In the genomic region with DNA sequence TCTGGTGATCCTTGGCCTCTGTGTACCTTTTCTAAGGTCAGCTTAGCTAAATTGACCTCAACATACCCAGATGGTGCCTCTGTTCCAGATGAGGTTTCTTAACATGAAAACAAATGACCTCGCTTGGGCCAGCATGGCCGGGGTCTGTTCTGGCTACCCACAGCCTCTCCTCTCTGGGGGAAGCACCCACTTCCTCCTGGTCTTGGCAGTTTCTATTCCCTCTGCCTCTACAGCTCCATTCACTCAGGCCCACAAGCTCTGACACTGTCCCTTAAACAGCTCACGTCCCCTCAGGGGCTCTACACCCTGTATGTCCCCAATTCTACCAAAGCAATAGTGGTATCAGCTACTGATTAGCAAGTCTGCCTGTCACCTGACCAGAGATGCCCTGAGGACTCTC, we compare ENCODE assay signal across 20 mouse cellular contexts. TPM values are rescaled to one million over a fixed set of nuclear protein-coding genes. Genes with fewer than 3 reads are reported as not detected.
DNase-seq lines count a peak whose midpoint lies in the region; ATAC-seq and TF ChIP-seq lines count a peak whose summit lies in the region.
"Had no signal": no experiment of that assay in that cellular context is flagged by ENCODE, and none has a peak within 500 bp of the region (broad histone marks: within the 10 kb centered on the region; RNA-seq: fewer than 3 reads in every experiment).

No protein-coding gene starts in this region.

- H3K27ac ChIP-seq in heart, embryonic 16.5 days (ENCODE audit: low read length), result no peak overlapping the region
- peak overlapping the region; percentile 67 for H3K27ac ChIP-seq in bone marrow macrophage, adult 2 months (ENCODE audit: insufficient read depth, low read depth, low read length)
- H3K27ac ChIP-seq in macrophage, result peak overlapping the region; percentile 73
- H3K27ac ChIP-seq: embryonic facial prominence, embryonic 15.5 days; forebrain, embryonic 10.5 days; forebrain, embryonic 15.5 days; hindbrain, embryonic 13.5 days; hindbrain, postnatal 0 days had no signal

- no peak overlapping the region for H3K4me3 ChIP-seq in heart, embryonic 16.5 days (ENCODE audit: low read length)
- no peak overlapping the region for H3K4me3 ChIP-seq in bone marrow macrophage, adult 2 months (ENCODE audit: insufficient read depth, low read length)
- no peak overlapping the region for H3K4me3 ChIP-seq in macrophage (ENCODE audit: inconsistent target)
- H3K4me3 ChIP-seq: embryonic facial prominence, embryonic 15.5 days; erythroblast, embryonic 14.5 days; forebrain, embryonic 10.5 days; forebrain, embryonic 15.5 days; hindbrain, embryonic 13.5 days had no signal

- no peaks in the 10 kb centered on the region for H3K9me3 ChIP-seq in heart, embryonic 16.5 days (replicated peaks; ENCODE audit: control insufficient read depth, low read length)
- H3K9me3 ChIP-seq: embryonic facial prominence, embryonic 15.5 days; forebrain, embryonic 15.5 days had no signal

- no peak for TF ChIP-seq POLR2A in bone marrow macrophage, adult 2 months (IDR thresholded peaks at IDR 0.05; ENCODE audit: borderline replicate concordance, low read depth, low read length)

- H3K4me2 ChIP-seq in heart, embryonic 16.5 days (ENCODE audit: low read depth, low read length), result no peak overlapping the region
- H3K4me2 ChIP-seq: embryonic facial prominence, embryonic 15.5 days; forebrain, embryonic 15.5 days; hindbrain, embryonic 13.5 days had no signal

- WGBS in heart, embryonic 16.5 days, result 75% methylated on average over 3 of the region's 3 CpGs
- WGBS in macrophage (ENCODE audit: missing documents), result 32% methylated on average over 3 of the region's 3 CpGs

- peaks cover 39% of the 10 kb centered on the region for H3K4me1 ChIP-seq in heart, embryonic 16.5 days (ENCODE audit: control insufficient read depth, insufficient read depth, low read length)
- H3K4me1 ChIP-seq in bone marrow macrophage, adult 2 months (ENCODE audit: control insufficient read depth, insufficient read depth, low read length), result peaks cover 59% of the 10 kb centered on the region
- H3K4me1 ChIP-seq: forebrain, embryonic 15.5 days had no signal

- DNase-seq in heart, adult 11 months, result no peak
- peak; percentile 17 for DNase-seq in NIH3T3 (ENCODE audit: low read depth)
- DNase-seq in cerebellum, postnatal 36 days, result no peak
- DNase-seq in urinary bladder, postnatal 10 days (ENCODE audit: low spot score), result no peak
- DNase-seq: adrenal gland, adult 8-10 months; adrenal gland, postnatal 36 days; cerebellum, adult 18-20 months; cerebellum, adult 9-11 months; embryo, embryonic 11 days; gastrocnemius, postnatal 10 days; kidney, adult 18-20 months had no signal

- H3K79me2 ChIP-seq in macrophage (ENCODE audit: inconsistent target), result peaks cover 82% of the 10 kb centered on the region

- no peaks in the 10 kb centered on the region for H3K27me3 ChIP-seq in heart, embryonic 16.5 days (ENCODE audit: control insufficient read depth, insufficient read depth, low read length)
- H3K27me3 ChIP-seq: embryonic facial prominence, embryonic 15.5 days; forebrain, embryonic 15.5 days had no signal

- peaks cover 21% of the 10 kb centered on the region for H3K36me3 ChIP-seq in heart, embryonic 16.5 days (ENCODE audit: control insufficient read depth, insufficient read depth)
- peaks cover 5% of the 10 kb centered on the region; the same call in 1 of the 2 replicates for H3K36me3 ChIP-seq in macrophage (ENCODE audit: inconsistent target)
- H3K36me3 ChIP-seq: forebrain, embryonic 10.5 days; forebrain, embryonic 15.5 days; hindbrain, embryonic 13.5 days had no signal

- no peak for ATAC-seq in heart, embryonic 16.5 days (replicated peaks; ENCODE audit: extremely low read depth, insufficient read depth, low FRiP score)
- ATAC-seq: forebrain, embryonic 15.5 days; hindbrain, postnatal 0 days had no signal

- no peak for TF ChIP-seq CTCF in bone marrow macrophage, adult 2 months (IDR thresholded peaks at IDR 0.05; ENCODE audit: low read depth, low read length)

- H3K9ac ChIP-seq in heart, embryonic 16.5 days (ENCODE audit: low read length), result 0 out of 2 replicates have a peak overlapping the region, but pooled peaks have one; percentile 3
- H3K9ac ChIP-seq: embryonic facial prominence, embryonic 15.5 days; forebrain, embryonic 15.5 days; hindbrain, embryonic 13.5 days had no signal

RNA-seq across cellular contexts. Expression of a gene that starts 27.6 kb away (rescaled TPM):
- 10.0 and 10.9 TPM in 2 replicates for polyA plus RNA-seq in heart, embryonic 16.5 days (2015; fragmentation: Nextera tagmentation; extraction: Ambion mirVana)
- polyA plus RNA-seq in bone marrow macrophage, adult 2 months (2012; ENCODE audit: insufficient read depth, insufficient read length, missing spikeins), result 49.4 and 61.9 TPM in 2 replicates
- total RNA-seq in macrophage (2018; cell fraction: chromatin; rRNA removed), result 100 to 1,000 TPM in 12 of 26 experiments, 10 to 100 TPM in 12, 1 to 10 TPM in 2; 7.9 to 169 (median 92.6) TPM
- 10 to 100 TPM; 17.9 to 68.6 (median 45.6) TPM for total RNA-seq in macrophage (2018; cell fraction: cytosol; rRNA removed)
- 100 to 1,000 TPM in 4 of 26 experiments, 10 to 100 TPM in 22; 16.9 to 130 (median 59.6) TPM for total RNA-seq in macrophage (2018; cell fraction: nucleus; rRNA removed)
- 26.6 to 37.0 TPM (median 27.3 TPM) in 3 replicates for polyA plus RNA-seq in macrophage (2018)
- polyA plus RNA-seq: erythroblast, embryonic 14.5 days had no signal
